Mouse (Mus musculus) inflammation-experienced regulatory T-cells, adult 6 months (primary cell): Measurements from ENCODE around the gene Trim5. TPM values are rescaled to one million over a fixed set of nuclear protein-coding genes. Genes with fewer than 3 reads are reported as not detected.

Experiments used
- polyA plus RNA-seq, 3 experiments: library from polyadenylated mRNA; unstranded; fragments of 100-300 nt; shearing (Covaris generic); gene quantifications; one replicate each; pipeline ENCODE4 v1.2.1; 2017

Gene Trim5
- polyA plus RNA-seq, 3 experiments from 2014 or later: 24.5 to 43.4 (median 41.7) TPM

Other genes with a start within 250 kb of the Trim5 start
- not detected for gene Olfr642, start 235.4 kb downstream of the Trim5 start, polyA plus RNA-seq
- not detected for gene 4930516K23Rik, start 226.6 kb downstream of the Trim5 start, polyA plus RNA-seq
- not detected for gene Olfr644, start 216.2 kb downstream of the Trim5 start, polyA plus RNA-seq
- not detected for gene Olfr645, start 202.6 kb downstream of the Trim5 start, polyA plus RNA-seq
- gene Olfr646, start 183.2 kb downstream of the Trim5 start, polyA plus RNA-seq: not detected
- not detected for gene Ubqln5, start 158.3 kb downstream of the Trim5 start, polyA plus RNA-seq
- not detected for gene Olfr643, start 150.7 kb downstream of the Trim5 start, polyA plus RNA-seq
- gene Ubqln3, start 144.8 kb downstream of the Trim5 start, polyA plus RNA-seq: not detected
- gene Ubqlnl, start 137.5 kb downstream of the Trim5 start, polyA plus RNA-seq: not detected
- not detected for gene Olfm5, start 123.3 kb downstream of the Trim5 start, polyA plus RNA-seq
- gene Olfr648, start 104.7 kb downstream of the Trim5 start, polyA plus RNA-seq: under 1 TPM; 0.20 to 0.50 (median 0.25) TPM
- not detected for gene Olfr649, start 92.1 kb downstream of the Trim5 start, polyA plus RNA-seq
- 1 to 10 TPM in 2 of 3 experiments, not detected in 1; 1.4 to 2.2 TPM for gene Trim6, start 69.3 kb downstream of the Trim5 start, polyA plus RNA-seq
- 10 to 100 TPM; 50.1 to 60.0 (median 60.0) TPM for gene Trim34a, start 43.6 kb downstream of the Trim5 start, polyA plus RNA-seq
- 100 to 1,000 TPM; 110 to 206 (median 165) TPM for gene Trim12a, start 27.4 kb upstream of the Trim5 start, polyA plus RNA-seq
- 1 to 10 TPM in 2 of 3 experiments, under 1 TPM in 1; 0.57 to 2.0 (median 1.7) TPM for gene Trim34b, start 41.4 kb upstream of the Trim5 start, polyA plus RNA-seq
- gene Trim12c, start 65.3 kb upstream of the Trim5 start, polyA plus RNA-seq: 10 to 100 TPM; 14.6 to 21.1 (median 15.5) TPM
- gene Trim30b, start 81.8 kb upstream of the Trim5 start, polyA plus RNA-seq: 1 to 10 TPM in 1 of 3 experiments, under 1 TPM in 2; 0.35 to 1.1 (median 0.69) TPM
- under 1 TPM; 0.21 to 0.33 (median 0.32) TPM for gene Trim30c, start 112.7 kb upstream of the Trim5 start, polyA plus RNA-seq
- gene Trim30a, start 177.1 kb upstream of the Trim5 start, polyA plus RNA-seq: 10 to 100 TPM; 72.9 to 76.3 (median 75.4) TPM
- 10 to 100 TPM; 24.8 to 39.3 (median 34.8) TPM for gene Trim30d, start 219.8 kb upstream of the Trim5 start, polyA plus RNA-seq